Mouse (Mus musculus): ENCODE data around the gene Gm9.
"Not testable (repeated sequence)": the region's sequence is repeated elsewhere in the genome, so short reads cannot be mapped to it uniquely, and the experiment has no call there.

Gm9 gene

DNA sequence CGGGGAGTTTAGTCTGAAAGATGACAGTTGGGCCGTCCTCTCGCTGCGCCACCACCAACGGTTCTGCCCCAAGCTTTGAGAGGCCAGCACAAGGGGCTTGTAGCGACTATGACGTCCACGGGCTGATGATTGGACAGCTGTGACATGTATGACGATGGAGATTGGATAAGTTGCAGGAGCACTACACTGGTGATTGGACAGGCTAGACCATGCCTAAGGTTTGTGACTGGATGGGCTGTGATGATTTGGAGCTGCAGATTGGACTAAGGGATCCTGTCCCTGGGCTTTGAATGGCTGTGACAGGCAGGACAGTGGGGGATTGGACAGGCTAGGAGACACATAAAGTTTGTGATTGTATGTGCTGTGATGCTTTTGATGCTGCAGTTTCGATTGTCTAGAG lies at the start of gene Gm9:
Gm9 (minus strand) TSS at position 101 of the 400 bp plus-strand sequence.
- DNase-seq (ENCODE audit: low spot score in 2 of 2), result no peak

DNA sequence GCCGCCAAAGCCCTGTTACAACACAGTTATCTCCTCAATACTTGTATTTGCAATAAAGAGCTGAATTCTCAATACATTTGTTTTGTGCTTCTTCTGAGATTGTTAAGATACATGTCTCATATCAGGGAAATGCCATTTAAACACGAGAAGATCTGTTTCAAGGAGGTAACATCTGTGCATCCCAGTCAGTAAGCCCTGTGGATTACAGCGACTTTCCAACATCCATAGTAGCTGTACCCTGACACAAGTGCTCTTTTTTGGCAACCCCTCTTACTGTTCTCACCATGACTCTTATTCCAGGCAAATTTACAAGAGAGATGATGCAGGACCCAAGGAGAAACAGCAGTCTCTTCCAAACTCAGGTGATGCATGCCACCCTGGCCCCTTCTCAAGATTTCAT lies 38.8 kb upstream of the Gm9 start, which contains the start of gene Rhox3a:
Rhox3a (plus strand) TSS at position 301 of the 400 bp plus-strand sequence.
- not testable (repeated sequence) for DNase-seq (ENCODE audit: low spot score in 2 of 2)

DNA sequence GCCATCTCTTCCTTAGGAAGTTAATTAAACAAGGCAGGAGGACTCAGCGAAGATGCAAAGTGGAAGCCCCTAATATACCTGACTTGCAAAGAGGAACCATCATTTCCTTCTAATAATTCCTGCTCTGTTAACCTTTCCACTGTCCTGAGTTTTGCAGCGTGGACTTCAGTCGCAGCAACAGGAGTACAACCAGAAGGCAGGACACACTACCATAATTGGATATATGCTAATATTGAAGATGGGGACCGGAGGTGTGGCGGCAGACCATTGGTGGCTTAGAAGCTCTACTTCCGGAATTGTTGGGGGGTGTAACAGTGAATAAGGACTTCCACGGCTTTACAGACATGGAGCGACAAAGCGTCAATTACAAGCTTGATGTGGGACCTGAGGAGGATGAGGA lies 33.8 kb upstream of the Gm9 start, which contains the start of gene Rhox2a:
Rhox2a (plus strand) TSS at position 301 of the 400 bp plus-strand sequence.
- not testable (repeated sequence) for DNase-seq (ENCODE audit: low spot score in 2 of 2)

DNA sequence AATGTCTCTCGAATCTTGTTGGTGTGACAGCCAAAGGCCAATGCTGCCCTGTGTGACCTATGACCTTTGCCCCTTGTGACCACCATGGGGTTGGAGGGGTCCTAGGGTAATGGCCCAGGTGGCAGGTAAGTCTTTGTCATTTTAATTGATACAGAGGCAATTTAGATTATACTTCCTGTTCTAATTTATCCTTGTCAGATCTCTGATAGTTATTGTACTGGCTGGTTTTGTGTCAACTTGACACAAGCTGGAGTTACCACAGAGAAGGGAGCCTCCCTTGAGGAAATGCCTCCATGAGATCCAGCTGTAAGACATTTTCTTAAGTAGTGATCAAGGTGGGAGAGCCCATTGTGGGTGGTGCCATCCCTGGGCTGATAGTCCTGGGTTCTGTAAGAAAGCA lies 11.3 kb upstream of the Gm9 start, which contains the start of gene Rhox1:
Rhox1 (minus strand) TSS at position 101 of the 400 bp plus-strand sequence.
- DNase-seq (ENCODE audit: low spot score in 2 of 2), result not testable (repeated sequence)

DNA sequence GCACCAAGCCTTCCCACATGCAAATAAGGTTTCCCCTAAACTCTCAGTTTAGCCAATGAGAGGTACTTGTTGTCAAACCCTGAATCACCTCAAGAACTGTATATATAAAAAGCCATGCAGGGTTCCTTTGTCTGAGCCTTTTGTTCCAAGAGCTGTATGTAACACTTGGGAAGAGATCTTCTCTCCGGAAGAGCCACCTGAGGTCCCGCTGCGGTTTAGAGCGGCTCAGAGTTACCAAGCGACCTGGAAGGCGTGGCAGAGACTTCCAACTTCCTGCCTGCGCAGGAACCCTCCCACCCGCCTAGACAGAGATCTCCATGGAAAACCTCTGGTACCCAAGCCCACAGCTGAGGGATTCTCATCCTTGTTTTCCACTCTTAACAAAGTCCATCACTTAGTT lies 12.2 kb downstream of the Gm9 start:
- DNase-seq (ENCODE audit: low spot score in 2 of 2), result no peak

DNA sequence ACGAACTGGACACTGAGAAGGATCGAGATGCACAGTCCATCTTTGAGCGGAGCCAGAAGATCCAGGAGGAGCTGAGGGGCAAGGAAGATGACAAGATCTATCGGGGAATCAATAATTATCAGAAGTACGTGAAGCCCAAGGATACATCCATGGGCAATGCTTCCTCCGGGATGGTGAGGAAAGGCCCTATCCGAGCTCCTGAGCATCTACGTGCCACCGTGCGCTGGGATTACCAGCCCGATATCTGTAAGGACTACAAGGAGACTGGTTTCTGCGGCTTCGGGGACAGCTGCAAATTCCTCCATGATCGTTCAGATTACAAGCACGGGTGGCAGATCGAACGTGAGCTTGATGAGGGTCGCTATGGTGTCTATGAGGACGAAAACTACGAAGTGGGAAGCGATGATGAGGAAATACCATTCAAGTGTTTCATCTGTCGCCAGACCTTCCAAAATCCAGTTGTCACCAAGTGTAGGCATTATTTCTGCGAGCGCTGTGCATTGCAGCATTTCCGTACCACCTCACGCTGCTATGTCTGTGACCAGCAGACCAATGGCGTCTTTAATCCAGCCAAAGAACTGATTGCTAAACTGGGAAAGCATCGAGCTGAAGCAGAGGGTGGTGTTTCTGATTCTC lies 19.0 kb downstream of the Gm9 start:
- no peak for DNase-seq (ENCODE audit: low spot score in 2 of 2)

DNA sequence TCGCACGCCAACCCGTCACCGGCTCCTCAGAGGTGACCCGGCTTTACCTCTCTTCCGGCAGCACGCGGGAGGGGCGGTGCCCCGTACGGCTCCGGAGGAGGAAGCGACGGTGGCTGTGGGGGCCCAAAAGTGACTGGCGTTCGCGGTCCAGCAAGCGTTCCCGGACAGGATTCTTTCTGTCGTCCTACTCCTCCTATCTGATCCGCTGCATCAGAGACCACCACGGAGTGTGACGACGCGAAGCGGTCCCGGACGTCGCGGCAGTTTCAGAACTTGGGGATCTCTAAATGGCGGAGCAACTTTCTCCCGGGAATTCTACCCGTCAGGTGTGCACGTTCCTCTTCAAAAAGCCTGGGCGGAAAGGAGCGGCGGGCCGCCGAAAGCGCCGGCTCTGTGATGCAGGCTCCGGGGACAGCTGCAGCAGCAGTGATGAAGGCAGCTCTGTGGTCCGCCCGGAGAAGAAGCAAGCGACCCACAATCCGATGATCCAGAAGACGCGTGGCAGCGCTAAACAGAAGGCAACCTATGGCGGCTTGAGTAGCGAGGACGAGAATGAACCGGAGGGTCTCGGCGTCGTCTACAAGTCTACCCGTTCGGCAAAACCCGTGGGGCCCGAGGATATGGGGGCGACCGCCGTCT lies 19.6 kb downstream of the Gm9 start, which contains the start of the genes Ndufa1 and Rnf113a1:
Ndufa1 (minus strand) TSS at position 59 of the 639 bp plus-strand sequence.
Rnf113a1 (plus strand) TSS at position 141 of the 639 bp plus-strand sequence.
- DNase-seq (ENCODE audit: low spot score in 2 of 2), result peak; percentile 68 to 77

DNA sequence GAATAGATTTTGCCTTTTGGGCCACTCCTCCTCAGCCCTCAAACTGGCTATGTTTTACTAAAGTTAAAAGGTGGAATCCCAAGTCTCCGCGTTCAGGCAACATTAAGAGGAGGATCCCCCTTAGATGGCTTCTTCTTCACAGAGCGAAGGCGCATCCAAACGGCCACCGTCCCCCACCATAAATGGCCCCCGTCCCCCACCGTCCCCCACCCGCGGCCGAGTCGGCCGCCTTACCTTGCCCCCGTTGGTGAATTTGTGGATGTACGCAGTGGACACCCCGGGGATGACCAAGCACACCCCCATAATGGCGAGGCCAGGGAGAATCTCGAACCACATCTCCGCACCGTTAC lies 20.1 kb downstream of the Gm9 start:
- DNase-seq (ENCODE audit: low spot score in 2 of 2), result no peak

DNA sequence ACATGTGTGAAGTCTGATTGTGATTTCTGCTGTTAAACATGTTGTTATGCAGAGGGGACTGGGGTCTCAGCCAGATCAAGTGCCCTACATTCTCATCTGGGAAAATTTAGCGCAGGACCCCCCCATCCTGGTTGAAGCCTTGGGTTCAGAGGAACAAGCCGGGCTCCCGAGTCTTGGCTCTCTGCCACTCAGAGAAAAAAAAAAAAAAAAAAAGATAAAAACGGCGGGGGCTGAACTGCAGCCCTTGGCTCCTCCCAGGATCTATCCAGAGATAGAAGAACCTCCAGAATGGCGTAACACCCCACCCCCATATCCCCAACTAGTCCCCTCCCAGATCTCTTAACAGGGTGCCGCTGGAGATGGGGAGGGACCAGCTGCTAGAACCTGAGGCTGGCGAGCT lies 26.4 kb downstream of the Gm9 start:
- not testable (repeated sequence) for DNase-seq (ENCODE audit: low spot score in 2 of 2)

DNA sequence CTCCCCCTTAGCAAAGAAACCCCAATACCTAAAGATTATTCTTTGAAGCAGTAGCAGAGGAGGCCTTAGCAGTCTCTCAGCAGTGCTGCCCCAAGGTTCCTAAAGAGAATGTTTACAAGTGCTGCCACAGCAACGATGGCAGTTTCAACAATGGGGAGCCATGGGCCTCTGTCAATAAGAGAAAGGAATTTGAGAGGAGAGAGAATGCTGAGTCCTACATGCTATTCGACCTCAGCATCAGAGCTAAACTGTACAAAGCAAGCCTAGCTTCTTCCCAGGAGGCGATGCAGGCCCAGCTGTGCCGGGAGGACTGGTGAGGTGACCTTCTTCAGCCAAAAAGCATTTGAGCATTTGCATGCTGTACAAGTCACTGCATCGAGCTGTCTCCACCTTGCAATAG lies 42.1 kb downstream of the Gm9 start, which contains the start of gene Akap14:
Akap14 (minus strand) TSS at position 101 of the 400 bp plus-strand sequence.
- DNase-seq (ENCODE audit: low spot score in 2 of 2), result no peak

DNA sequence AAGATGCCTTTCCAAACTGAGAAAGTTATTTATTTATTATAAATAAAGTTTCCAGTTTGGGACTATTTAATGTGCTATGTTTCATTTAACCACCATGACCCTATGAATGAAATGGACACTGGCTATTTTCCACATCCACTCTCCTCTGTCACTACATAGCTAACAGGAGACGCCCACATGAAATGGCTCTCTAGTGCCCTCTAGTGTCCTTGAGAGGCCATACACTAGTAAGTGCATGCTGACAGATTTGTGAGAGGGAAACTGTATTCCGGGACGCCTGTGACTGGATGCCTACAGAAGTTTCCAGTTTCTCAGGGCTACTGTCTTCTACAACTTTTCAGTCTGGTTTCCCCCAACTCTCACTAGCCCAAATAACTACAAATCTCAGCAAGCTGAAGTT lies 43.8 kb downstream of the Gm9 start:
- DNase-seq (ENCODE audit: low spot score in 2 of 2), result peak; percentile 26 to 39

DNA sequence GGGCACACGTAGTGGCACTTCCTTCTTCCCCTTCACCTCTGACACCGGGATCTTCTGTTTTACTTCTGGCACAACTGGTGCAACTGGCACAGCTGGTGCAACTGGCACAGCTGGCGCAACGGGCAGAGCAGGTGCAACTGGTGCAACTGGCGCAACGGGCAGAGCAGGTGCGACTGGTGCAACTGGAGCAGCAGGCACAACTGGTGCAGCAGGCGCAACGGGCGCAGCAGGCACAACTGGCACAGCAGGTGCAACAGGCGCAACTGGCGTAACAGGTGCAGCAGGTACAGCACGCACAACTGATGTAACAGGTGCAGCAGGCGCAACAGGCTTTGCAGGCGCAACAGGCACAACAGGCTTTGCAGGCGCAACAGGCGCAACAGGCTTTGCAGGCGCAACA lies 47.7 kb downstream of the Gm9 start:
- no peak for DNase-seq (ENCODE audit: low spot score in 2 of 2)

DNA sequence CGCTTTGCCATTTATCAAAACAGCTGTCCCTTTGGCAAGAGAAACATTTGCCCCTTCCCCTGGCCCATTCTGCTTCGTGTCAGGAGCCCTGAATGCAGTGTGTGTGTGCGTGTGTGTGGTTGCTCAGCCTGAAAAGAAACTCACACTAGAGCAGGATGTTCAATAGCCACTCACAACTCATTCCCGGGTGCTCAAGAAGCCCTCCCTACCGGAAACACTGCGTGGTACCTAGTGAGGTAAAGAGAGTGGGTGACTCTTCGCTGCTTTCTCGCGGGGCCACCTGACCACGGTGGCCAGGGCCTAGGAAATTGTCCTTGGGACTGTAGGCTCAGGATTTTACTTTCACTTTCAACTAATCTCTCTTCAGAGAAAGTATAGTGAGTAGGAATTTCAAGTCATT lies 49.7 kb downstream of the Gm9 start:
- no peak for DNase-seq (ENCODE audit: low spot score in 2 of 2)

Measured in natural killer cell, adult 2 months (primary cell).